Mouse (Mus musculus): ENCODE data around the gene Cpxm2. TPM values are rescaled to one million over a fixed set of nuclear protein-coding genes. Genes with fewer than 3 reads are reported as not detected.

The Cpxm2 gene
- total RNA-seq, 2 experiments from 2014 or later, result 6.9 to 7.6 TPM

- intact Hi-C loops (cut with DNase I), result no loop called here
- no peak for DNase-seq
Observed at GRCm38 (mm10) chr7:132056565-132056964, 98.0 kb downstream of the Cpxm2 start.

GRCm38 (mm10) chr7:132046662-132047061, 107.9 kb downstream of the Cpxm2 start:
- intact Hi-C loops (cut with DNase I), result no loop called here
- DNase-seq, result no peak

GRCm38 (mm10) chr7:132031940-132032531, 122.5 kb downstream of the Cpxm2 start:
- intact Hi-C loops (cut with DNase I), result no loop called here
- no peak for DNase-seq

GRCm38 (mm10) chr7:132026671-132027070, 127.9 kb downstream of the Cpxm2 start:
- intact Hi-C loops (cut with DNase I), result no loop called here
- no peak for DNase-seq

- intact Hi-C loops (cut with DNase I), result no loop called here
- no peak for DNase-seq
Observed at GRCm38 (mm10) chr7:132025591-132025990, 128.9 kb downstream of the Cpxm2 start.

- intact Hi-C loops (cut with DNase I), result no loop called here
- no peak for DNase-seq
Observed at GRCm38 (mm10) chr7:132015933-132016332, 138.6 kb downstream of the Cpxm2 start.

GRCm38 (mm10) chr7:132015193-132015592, 139.3 kb downstream of the Cpxm2 start:
- no peak for DNase-seq
- intact Hi-C loops (cut with DNase I), result no loop called here

GRCm38 (mm10) chr7:132013970-132014369, 140.6 kb downstream of the Cpxm2 start:
- no peak for DNase-seq
- intact Hi-C loops (cut with DNase I), result no loop called here

- intact Hi-C loops (cut with DNase I), result no loop called here
Observed at GRCm38 (mm10) chr7:132012969-132013679, 141.4 kb downstream of the Cpxm2 start.

GRCm38 (mm10) chr7:132009002-132009401, 145.5 kb downstream of the Cpxm2 start:
- DNase-seq, result no peak
- intact Hi-C loops (cut with DNase I), result no loop called here

More at GRCm38 (mm10) chr7:132012969-132013679, 141.4 kb downstream of the Cpxm2 start:
- no peak for DNase-seq

GRCm38 (mm10) chr7:132005996-132006696, 148.4 kb downstream of the Cpxm2 start:
- DNase-seq, result no peak
- intact Hi-C loops (cut with DNase I), result no loop called here

GRCm38 (mm10) chr7:131992873-131993272, 161.7 kb downstream of the Cpxm2 start:
- no peak for DNase-seq
- intact Hi-C loops (cut with DNase I), result no loop called here

- intact Hi-C loops (cut with DNase I), result no loop called here
- no peak for DNase-seq
Observed at GRCm38 (mm10) chr7:131992226-131992625, 162.3 kb downstream of the Cpxm2 start.

- intact Hi-C loops (cut with DNase I), result no loop called here
- DNase-seq, result no peak
Observed at GRCm38 (mm10) chr7:131989056-131989455, 165.5 kb downstream of the Cpxm2 start.

Other genes with a start within 250 kb of the Cpxm2 start
- not detected for gene Gpr26, start 188.3 kb downstream of the Cpxm2 start, total RNA-seq (2021)
- gene Chst15, start 162.5 kb upstream of the Cpxm2 start, total RNA-seq (2021), result 1 to 10 TPM; 2.3 to 2.6 TPM

Data from gastrocnemius, postnatal 36 days (tissue).